ENCODE assay signal across 8 mouse cellular contexts in genomic region chr2:59437684-59438393, GRCm38 (mm10). TPM values are rescaled to one million over a fixed set of nuclear protein-coding genes. Genes with fewer than 3 reads are reported as not detected.
A peak's percentile ranks its signal among the peaks of the same experiment; 100 is the strongest.
DNase-seq lines count a peak whose midpoint lies in the region; ATAC-seq and TF ChIP-seq lines count a peak whose summit lies in the region.

No protein-coding gene starts in this region.

- peak overlapping the region; percentile 22; the same call in 1 of the 2 replicates for H3K27ac ChIP-seq in forebrain, postnatal 0 days (ENCODE audit: low read depth, low read length)

- no peaks in the 10 kb centered on the region for H3K36me3 ChIP-seq in forebrain, postnatal 0 days (ENCODE audit: insufficient read depth)

- H3K27me3 ChIP-seq in forebrain, postnatal 0 days (ENCODE audit: insufficient read depth, low read length): no peaks in the 10 kb centered on the region

- no peaks in the 10 kb centered on the region for H3K9me3 ChIP-seq in forebrain, postnatal 0 days (ENCODE audit: low read length)

- peak; percentile 29 for ATAC-seq in CD4-positive, CD25-positive, alpha-beta regulatory T cell, adult 4 months
- ATAC-seq in forebrain, postnatal 0 days: peak; percentile 72

- peak overlapping the region; percentile 21; the same call in 1 of the 2 replicates for H3K4me3 ChIP-seq in forebrain, postnatal 0 days (ENCODE audit: low read depth, low read length)

- peak; percentile 90 for DNase-seq in adrenal gland, postnatal 10 days
- DNase-seq in forebrain, postnatal 0 days: peak; percentile 87
- peak; percentile 89 for DNase-seq in heart, postnatal 4 days
- DNase-seq in layer of hippocampus, adult 9-10 months (ENCODE audit: low spot score): peak; percentile 71
- DNase-seq in lung, postnatal 14 days: peak; percentile 76
- peak; percentile 64 for DNase-seq in right cerebral cortex, postnatal 25 days
- no peak for DNase-seq in embryo, embryonic 11 days

- no peak for TF ChIP-seq CTCF in forebrain, postnatal 0 days (IDR thresholded peaks at IDR 0.05; ENCODE audit: low read depth)

- H3K9ac ChIP-seq in forebrain, postnatal 0 days: peak overlapping the region; percentile 37; the same call in 1 of the 2 replicates

- WGBS in forebrain, postnatal 0 days: 48% methylated on average over 12 of the region's 12 CpGs

- H3K4me1 ChIP-seq in forebrain, postnatal 0 days (ENCODE audit: insufficient read depth): no peaks in the 10 kb centered on the region

- H3K4me2 ChIP-seq in forebrain, postnatal 0 days (ENCODE audit: low read depth): peak overlapping the region; percentile 44

RNA-seq across cellular contexts. Expression of gene Dapl1, which starts 46.6 kb away (rescaled TPM):
- polyA plus RNA-seq in CD4-positive, CD25-positive, alpha-beta regulatory T cell, adult 4 months (2017; shearing (Covaris generic)): 10 to 100 TPM; 20.9 to 26.8 TPM
- total RNA-seq in adrenal gland, postnatal 10 days (2021): 1 to 10 TPM; 1.7 to 3.6 TPM
- 1.00 TPM in 1 of 2 replicates, not detected in the other for total RNA-seq in forebrain, postnatal 0 days (2014; rRNA removed)
- polyA plus RNA-seq in forebrain, postnatal 0 days (2015; fragmentation: Nextera tagmentation; extraction: Ambion mirVana): 2.2 and 2.3 TPM in 2 replicates
- not detected for total RNA-seq in heart, postnatal 4 days (2021)
